Mouse (Mus musculus): ENCODE data around the gene Dnajc21. TPM values are rescaled to one million over a fixed set of nuclear protein-coding genes. Genes with fewer than 3 reads are reported as not detected.
A peak's percentile ranks its signal among the peaks of the same experiment; 100 is the strongest.

Gene Dnajc21
- total and polyA plus RNA-seq, 3 experiments, result 21.6 to 63.2 (median 27.6) TPM

DNA sequence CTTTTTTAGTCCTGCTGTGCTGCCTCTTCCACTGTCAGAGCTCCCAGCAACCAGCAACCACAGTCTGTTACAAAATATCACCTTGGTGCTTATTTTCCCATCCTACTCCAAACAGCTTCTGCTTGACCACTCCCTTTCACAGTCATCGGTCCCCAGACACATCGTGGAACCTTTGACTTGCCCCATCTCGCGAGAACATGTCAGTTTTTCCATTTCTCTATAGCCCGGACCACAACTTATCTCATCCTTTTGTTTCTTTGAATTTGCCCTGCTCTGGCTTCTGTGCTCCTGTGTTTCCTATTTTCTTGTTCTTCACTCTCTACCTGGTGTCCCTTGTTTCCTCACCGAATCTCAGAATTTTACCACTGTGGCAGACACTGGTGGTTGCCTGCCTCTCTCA is 44.2 kb downstream of the Dnajc21 start:
- H3K9me3 ChIP-seq (replicated peaks; ENCODE audit: low read length), result no peaks in the 10 kb centered on the region
- H3K4me1 ChIP-seq (ENCODE audit: control insufficient read depth in 1 of 2, insufficient read depth in 2 of 2), result peaks cover 8 to 22% of the 10 kb centered on the region in 2 experiments; a peak in 3 of 4 replicates
- no peak overlapping the region for H3K9ac ChIP-seq (ENCODE audit: insufficient read depth, low read depth)
- H3K36me3 ChIP-seq (replicated peaks in 1 of 2; ENCODE audit: control insufficient read depth in 1 of 2, insufficient read depth in 1 of 2, low read length in 1 of 2), result no peaks in the 10 kb centered on the region
- H3K79me2 ChIP-seq (replicated peaks; ENCODE audit: control insufficient read depth, extremely low read depth, insufficient read depth, poor library complexity, severe bottlenecking), result no peaks in the 10 kb centered on the region
- no peak overlapping the region for H3K4me3 ChIP-seq (replicated peaks in 1 of 3; ENCODE audit: low read depth in 2 of 3, low read length in 2 of 3, poor library complexity in 1 of 3)
- no peaks in the 10 kb centered on the region for H3K27me3 ChIP-seq (replicated peaks)
- H3K4me2 ChIP-seq (ENCODE audit: insufficient read depth, low read depth, poor library complexity, severe bottlenecking), result peak overlapping the region; percentile 13; the same call in 1 of the 2 replicates
- no peak overlapping the region for H3K27ac ChIP-seq (ENCODE audit: insufficient read depth, low read depth)
- peak; percentile 54 for DNase-seq (ENCODE audit: extremely low read depth)
- TF ChIP-seq JUN (IDR thresholded peaks at IDR 0.05; ENCODE audit: insufficient read depth, low read depth, low read length) (peak; percentile 59), SMC3 (IDR thresholded peaks at IDR 0.05; ENCODE audit: low read depth, low read length) (no peak), CHD2 (IDR thresholded peaks at IDR 0.05; ENCODE audit: low read length) (peak; percentile 97), IRF4 (IDR thresholded peaks at IDR 0.05; ENCODE audit: low read depth, low read length) (no peak), CTCF (conservative IDR thresholded peaks at IDR 0.05 in 1 of 2, IDR thresholded peaks at IDR 0.05 in 1 of 2; ENCODE audit: low read depth in 2 of 2, low read length in 2 of 2) (no peak), KAT2A (IDR thresholded peaks at IDR 0.05; ENCODE audit: insufficient replicate concordance, low read length) (no peak), CHD1 (IDR thresholded peaks at IDR 0.05; ENCODE audit: low read depth, low read length) (no peak), ZC3H11A (IDR thresholded peaks at IDR 0.05; ENCODE audit: low read depth, low read length) (no peak), POLR2A (IDR thresholded peaks at IDR 0.05; ENCODE audit: low read depth, low read length) (no peak), NELFE (IDR thresholded peaks at IDR 0.05; ENCODE audit: low read depth, low read length) (no peak), BHLHE40 (IDR thresholded peaks at IDR 0.05; ENCODE audit: low read depth, low read length) (no peak), ZNF384 (IDR thresholded peaks at IDR 0.05; ENCODE audit: low read depth, low read length) (no peak), E2F4 (IDR thresholded peaks at IDR 0.05; ENCODE audit: insufficient replicate concordance, low read depth, low read length) (no peak), ZKSCAN1 (IDR thresholded peaks at IDR 0.05; ENCODE audit: borderline replicate concordance, low read depth, low read length) (no peak), EP300 (IDR thresholded peaks at IDR 0.05; ENCODE audit: low read length) (no peak), MEF2A (IDR thresholded peaks at IDR 0.05; ENCODE audit: borderline replicate concordance, low read depth, low read length) (no peak), USF2 (conservative IDR thresholded peaks at IDR 0.05; ENCODE audit: low read depth, low read length) (no peak), NRF1 (IDR thresholded peaks at IDR 0.05; ENCODE audit: low read depth, low read length) (no peak)
- in situ Hi-C loops (cut with MboI; ENCODE audit: low pct_ligation_motif_present, low pct_unique_long_range_greater_than_20kb, low sequenced_read_pairs) (no loop called here), dilution Hi-C loops (cut with MboI; ENCODE audit: extremely low pct_ligation_motif_present, extremely low pct_unique_long_range_greater_than_20kb, low sequenced_read_pairs) (no loop called here)

DNA sequence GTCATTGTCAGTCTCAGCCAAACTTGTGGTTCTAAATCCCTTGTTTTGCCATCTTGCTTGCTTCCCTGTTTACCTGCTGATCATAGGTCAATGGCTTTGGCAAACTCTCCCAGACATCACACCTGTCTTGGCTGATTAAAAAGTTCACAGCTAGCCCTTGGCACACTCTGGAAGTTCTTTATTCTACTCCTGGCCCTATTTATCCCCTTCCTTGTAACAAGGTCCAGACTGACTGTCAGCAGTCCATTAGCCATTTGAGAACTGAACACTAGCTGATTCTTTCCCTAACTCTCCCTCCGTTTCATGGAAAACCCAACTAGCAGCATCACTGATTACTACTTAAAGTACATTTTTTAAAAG is 48.6 kb downstream of the Dnajc21 start:
- no peaks in the 10 kb centered on the region for H3K79me2 ChIP-seq (replicated peaks; ENCODE audit: control insufficient read depth, extremely low read depth, insufficient read depth, poor library complexity, severe bottlenecking)
- H3K9me3 ChIP-seq (replicated peaks; ENCODE audit: low read length), result no peaks in the 10 kb centered on the region
- dilution Hi-C loops (cut with MboI; ENCODE audit: extremely low pct_ligation_motif_present, extremely low pct_unique_long_range_greater_than_20kb, low sequenced_read_pairs) (no loop called here), in situ Hi-C loops (cut with MboI; ENCODE audit: low pct_ligation_motif_present, low pct_unique_long_range_greater_than_20kb, low sequenced_read_pairs) (no loop called here)
- H3K36me3 ChIP-seq (replicated peaks in 1 of 2; ENCODE audit: control insufficient read depth in 1 of 2, insufficient read depth in 1 of 2, low read length in 1 of 2), result no peaks in the 10 kb centered on the region
- peaks cover 8 to 26% of the 10 kb centered on the region in 2 experiments; a peak in 3 of 4 replicates for H3K4me1 ChIP-seq (ENCODE audit: control insufficient read depth in 1 of 2, insufficient read depth in 2 of 2)
- no peak for TF ChIP-seq MYC (IDR thresholded peaks at IDR 0.05; ENCODE audit: low read depth, low read length)
- no peak for TF ChIP-seq UBTF (IDR thresholded peaks at IDR 0.05; ENCODE audit: low read depth, low read length)
- no peak for TF ChIP-seq IRF4 (IDR thresholded peaks at IDR 0.05; ENCODE audit: low read depth, low read length)
- TF ChIP-seq EP300 (IDR thresholded peaks at IDR 0.05; ENCODE audit: low read length), result no peak
- no peak for TF ChIP-seq JUND (conservative IDR thresholded peaks at IDR 0.05; ENCODE audit: low read depth, low read length)
- TF ChIP-seq BHLHE40 (IDR thresholded peaks at IDR 0.05; ENCODE audit: low read depth, low read length), result no peak
- H3K27me3 ChIP-seq (replicated peaks), result no peaks in the 10 kb centered on the region
- H3K4me2 ChIP-seq (ENCODE audit: insufficient read depth, low read depth, poor library complexity, severe bottlenecking), result no peak overlapping the region
- H3K4me3 ChIP-seq (replicated peaks in 1 of 3; ENCODE audit: low read depth in 2 of 3, low read length in 2 of 3, poor library complexity in 1 of 3), result no peak overlapping the region
- no peak overlapping the region for H3K27ac ChIP-seq (ENCODE audit: insufficient read depth, low read depth)
- no peak overlapping the region for H3K9ac ChIP-seq (ENCODE audit: insufficient read depth, low read depth)
- DNase-seq (ENCODE audit: extremely low read depth), result no peak
